Mouse (Mus musculus): Measurements from ENCODE around the gene Mto1. TPM values are rescaled to one million over a fixed set of nuclear protein-coding genes. Genes with fewer than 3 reads are reported as not detected.
"Not testable (repeated sequence)": the region's sequence is repeated elsewhere in the genome, so short reads cannot be mapped to it uniquely, and the experiment has no call there.

Gene Mto1
- total RNA-seq, 2 experiments from 2014 or later = 22.4 to 23.2 TPM

GRCm38 (mm10) chr9:78475383-78475780 is 27.4 kb downstream of the Mto1 start:
- no peak for DNase-seq (ENCODE audit: low spot score in 2 of 2)

DNA sequence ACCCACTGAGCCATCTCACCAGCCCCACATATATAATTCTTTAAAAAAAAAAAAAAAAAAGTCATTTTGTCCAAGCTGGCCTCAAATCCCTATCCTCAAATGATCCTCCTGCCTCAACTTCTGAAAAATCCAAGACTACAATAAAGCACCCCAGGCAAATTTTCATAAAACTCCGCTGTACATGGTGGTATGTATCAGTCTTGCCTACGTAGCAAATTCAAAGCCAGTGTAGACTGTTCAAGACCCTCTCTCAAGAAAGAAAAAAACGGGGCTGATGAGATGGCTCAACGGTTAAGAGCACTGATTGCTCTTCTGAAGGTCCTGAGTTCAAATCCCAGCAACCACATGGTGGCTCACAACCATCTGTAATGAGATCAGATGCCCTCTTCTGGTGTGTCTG is 27.9 kb downstream of the Mto1 start:
- no peak for DNase-seq (ENCODE audit: low spot score in 2 of 2)

DNA sequence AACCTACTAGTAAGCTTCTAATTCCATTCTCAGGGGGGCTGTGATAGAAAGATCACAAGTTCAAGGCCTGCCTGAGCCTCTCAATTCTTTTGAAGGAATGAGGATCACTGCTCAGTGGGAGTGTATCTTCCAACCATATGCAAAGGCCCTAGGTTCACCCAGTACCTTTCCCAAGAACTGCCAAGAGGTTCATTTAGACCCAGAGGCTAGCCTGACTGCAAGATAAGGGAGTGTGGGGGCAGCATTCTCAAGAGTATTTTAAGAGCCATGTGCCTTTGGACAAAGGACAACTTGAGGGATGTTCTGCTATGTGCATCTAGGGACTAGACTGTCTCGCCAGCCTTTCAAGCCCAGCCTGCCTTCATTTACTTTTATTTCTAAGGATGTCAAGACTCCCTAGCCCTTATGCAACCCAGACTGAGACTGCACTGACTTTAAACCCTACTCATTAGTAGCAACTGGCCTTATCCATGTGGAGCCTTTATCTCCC is 28.6 kb downstream of the Mto1 start:
- DNase-seq (ENCODE audit: low spot score in 2 of 2) = no peak

- peak in 1 of 2 experiments; percentile 24 for DNase-seq (ENCODE audit: low spot score in 2 of 2)
Measured at GRCm38 (mm10) chr9:78477021-78477551, 29.1 kb downstream of the Mto1 start.

- DNase-seq (ENCODE audit: low spot score in 2 of 2) = not testable (repeated sequence)
Measured at GRCm38 (mm10) chr9:78478009-78478605, 30.1 kb downstream of the Mto1 start.

- DNase-seq (ENCODE audit: low spot score in 2 of 2) = not testable (repeated sequence)
Measured at GRCm38 (mm10) chr9:78479308-78479707, 31.3 kb downstream of the Mto1 start.

DNA sequence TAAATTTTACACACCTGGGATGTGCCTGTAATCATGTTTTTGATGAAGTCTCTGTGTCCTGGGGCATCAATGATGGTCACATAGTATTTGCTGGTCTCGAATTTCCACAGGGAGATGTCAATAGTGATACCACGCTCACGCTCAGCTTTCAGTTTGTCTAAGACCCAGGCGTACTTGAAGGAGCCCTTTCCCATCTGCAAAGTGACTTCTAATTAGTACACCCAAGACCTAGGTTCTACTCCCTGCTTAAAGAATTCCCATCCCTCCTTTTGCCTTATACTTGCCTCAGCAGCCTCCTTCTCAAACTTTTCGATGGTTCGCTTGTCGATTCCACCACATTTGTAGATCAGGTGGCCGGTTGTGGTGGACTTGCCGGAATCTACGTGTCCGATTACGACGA is 32.2 kb downstream of the Mto1 start:
- DNase-seq (ENCODE audit: low spot score in 2 of 2) = not testable (repeated sequence)

GRCm38 (mm10) chr9:78480706-78481358 is 32.8 kb downstream of the Mto1 start:
- DNase-seq (ENCODE audit: low spot score in 2 of 2) = peak; percentile 51 to 80

GRCm38 (mm10) chr9:78481423-78482331 is 33.7 kb downstream of the Mto1 start:
- peak; percentile 94 to 97 for DNase-seq (ENCODE audit: low spot score in 2 of 2)

GRCm38 (mm10) chr9:78482386-78482785 is 34.4 kb downstream of the Mto1 start:
- no peak for DNase-seq (ENCODE audit: low spot score in 2 of 2)

DNA sequence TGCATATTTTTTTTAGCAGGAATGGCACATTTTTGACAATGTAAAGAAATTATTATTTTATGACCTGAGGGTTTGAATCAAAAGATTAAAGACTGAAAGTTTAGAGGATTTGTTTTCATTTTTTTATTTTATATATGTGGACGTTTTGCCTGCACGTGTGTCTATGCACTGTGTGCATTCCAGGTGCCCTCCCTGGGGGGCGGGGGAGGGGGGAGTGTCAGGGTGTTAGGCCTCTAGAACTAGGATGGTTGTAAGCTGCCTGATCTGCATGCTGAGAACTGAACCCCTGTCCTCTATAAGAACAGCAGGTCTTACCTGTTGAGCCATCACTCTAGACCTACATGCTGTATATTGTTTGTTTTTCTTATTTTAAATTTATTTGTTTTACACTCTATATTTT is 36.7 kb downstream of the Mto1 start:
- DNase-seq (ENCODE audit: low spot score in 2 of 2) = no peak

GRCm38 (mm10) chr9:78488021-78488420 is 40.0 kb downstream of the Mto1 start:
- not testable (repeated sequence) for DNase-seq (ENCODE audit: low spot score in 2 of 2)

DNA sequence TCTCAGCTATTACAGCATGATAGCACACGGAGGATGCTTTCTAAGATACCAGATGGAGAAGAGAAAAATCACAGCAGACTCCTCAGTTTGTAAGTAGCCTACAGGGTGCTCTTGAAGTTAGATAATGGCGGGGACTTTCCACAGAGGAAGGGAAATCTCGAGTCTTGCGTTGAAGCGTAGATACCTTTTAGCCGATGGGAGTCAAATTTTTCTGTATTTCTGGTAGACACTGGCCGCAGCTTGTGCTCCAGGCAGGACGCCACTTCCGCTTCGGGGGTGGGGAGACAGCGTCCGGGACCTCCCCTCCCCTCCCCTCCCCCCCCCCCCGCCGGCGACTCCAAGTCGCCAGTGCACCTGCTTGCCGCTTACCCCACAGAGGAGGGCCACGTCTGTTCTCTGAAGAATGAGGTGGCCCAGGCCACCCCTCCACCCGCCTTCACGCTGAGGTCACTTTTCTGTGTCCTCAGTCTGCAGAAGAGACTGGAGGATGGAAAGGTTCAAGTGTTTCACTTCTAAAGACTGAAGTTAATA is 40.9 kb downstream of the Mto1 start, which contains the start of gene Eef1a1:
Gene Eef1a1, minus strand, starts transcription at position 262 of the 531 bp plus-strand sequence.
- DNase-seq (ENCODE audit: low spot score in 2 of 2) = no peak

DNA sequence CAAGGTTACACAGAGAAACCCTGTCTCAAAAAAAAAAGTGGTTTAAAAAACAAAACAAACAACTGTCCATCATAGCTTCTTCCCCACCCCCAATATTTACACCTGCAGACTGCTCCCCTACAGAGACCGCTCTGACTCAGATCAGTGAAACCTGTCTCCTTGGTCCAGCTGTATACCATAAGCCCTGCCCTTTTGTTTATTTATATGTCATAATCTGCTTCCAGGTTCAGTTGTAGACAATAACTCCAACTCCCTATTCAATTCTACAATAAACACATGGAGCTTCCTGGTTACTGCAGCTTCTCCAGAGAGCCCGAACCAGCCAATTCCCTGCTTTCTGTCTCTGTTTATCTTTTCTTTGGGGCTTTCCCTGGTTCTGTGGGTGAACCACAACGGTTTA is 43.2 kb downstream of the Mto1 start:
- DNase-seq (ENCODE audit: low spot score in 2 of 2) = no peak

- DNase-seq (ENCODE audit: low spot score in 2 of 2) = no peak
Measured at GRCm38 (mm10) chr9:78492254-78492653, 44.2 kb downstream of the Mto1 start.

DNA sequence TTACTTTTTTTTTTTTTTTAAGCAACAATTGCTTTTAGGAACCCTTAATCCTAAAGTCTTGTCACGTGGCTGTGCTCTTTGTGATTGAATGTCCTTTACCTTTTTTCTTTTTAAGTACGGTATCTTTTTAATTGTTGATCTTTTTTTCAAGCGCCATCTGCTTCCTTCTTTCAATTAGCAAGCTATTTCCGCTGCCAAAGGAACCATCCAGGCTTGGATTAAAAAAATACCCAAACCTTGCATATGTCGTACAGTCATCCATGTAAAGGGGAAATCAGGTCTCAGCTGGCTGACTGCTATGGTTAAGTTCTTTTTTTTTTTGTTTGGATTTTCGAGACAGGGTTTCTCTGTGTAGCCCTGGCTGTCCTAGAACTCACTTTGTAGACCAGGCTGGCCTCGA is 45.2 kb downstream of the Mto1 start:
- DNase-seq (ENCODE audit: low spot score in 2 of 2) = no peak

DNA sequence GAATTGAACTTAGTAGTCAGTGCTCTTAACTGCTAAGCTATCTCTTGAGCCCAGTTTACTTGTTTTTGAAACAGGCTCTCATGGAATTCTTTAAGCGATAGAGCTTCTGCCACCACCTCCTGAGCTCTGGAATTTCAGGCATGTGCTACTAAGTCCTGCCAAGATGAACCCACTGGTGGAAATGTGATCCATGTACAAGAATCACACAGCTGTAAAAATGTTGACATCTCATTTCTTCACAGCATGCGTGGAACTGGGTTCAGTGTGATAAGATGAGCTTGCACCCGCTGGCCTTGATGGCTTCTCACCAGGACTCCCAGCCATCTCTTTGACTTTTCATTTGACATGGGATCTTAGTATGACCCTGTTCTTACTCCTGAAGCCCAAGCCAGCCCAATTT is 52.4 kb downstream of the Mto1 start:
- no peak for DNase-seq (ENCODE audit: low spot score in 2 of 2)

- DNase-seq (ENCODE audit: low spot score in 2 of 2) = no peak
Measured at GRCm38 (mm10) chr9:78501284-78501683, 53.3 kb downstream of the Mto1 start.

- DNase-seq (ENCODE audit: low spot score in 2 of 2) = no peak
Measured at GRCm38 (mm10) chr9:78503223-78504079, 55.4 kb downstream of the Mto1 start.

GRCm38 (mm10) chr9:78504133-78504532 is 56.1 kb downstream of the Mto1 start:
- no peak for DNase-seq (ENCODE audit: low spot score in 2 of 2)

Measured in layer of hippocampus, adult 18-20 months (tissue).